Mouse (Mus musculus) stomach, embryonic 16.5 days (tissue): Measurements from ENCODE around the gene Unc93a2. TPM values are rescaled to one million over a fixed set of nuclear protein-coding genes. Genes with fewer than 3 reads are reported as not detected.
"Not testable (repeated sequence)": the region's sequence is repeated elsewhere in the genome, so short reads cannot be mapped to it uniquely, and the experiment has no call there.

ENCODE experiments used
- ATAC-seq: fragments of 200-750 bp; cut with Nextera tagmentation; 2 replicates; pipeline ENCODE4 v1.8.0; 2017; ENCODE audit warnings: moderate number of reproducible peaks, moderate TSS enrichment; ENCODE audit not compliant: insufficient read depth, low FRiP score
- H3K27ac ChIP-seq: fragments of 300-500 bp; sonication (generic); 2 replicates; pipeline ENCODE4 v1.5.1; 2014; ENCODE audit warnings: low read length
- H3K27me3 ChIP-seq: fragments of 300-500 bp; sonication (generic); 2 replicates; pipeline ENCODE4 v1.6.1; 2014; ENCODE audit warnings: low read length, control low read depth, mixed read lengths; ENCODE audit not compliant: control insufficient read depth, insufficient read depth
- H3K36me3 ChIP-seq: fragments of 300-500 bp; sonication (generic); 2 replicates; pipeline ENCODE4 v1.6.1; 2014; ENCODE audit warnings: low read length; ENCODE audit not compliant: control insufficient read depth, insufficient read depth
- H3K4me1 ChIP-seq: fragments of 300-500 bp; sonication (generic); 2 replicates; pipeline ENCODE4 v1.6.1; 2014; ENCODE audit warnings: low read length, control low read depth, mixed read lengths; ENCODE audit not compliant: control insufficient read depth, insufficient read depth
- H3K4me2 ChIP-seq: fragments of 300-500 bp; sonication (generic); 2 replicates; pipeline ENCODE4 v1.6.1; 2014; ENCODE audit warnings: low read depth, low read length, mixed read lengths
- H3K4me3 ChIP-seq: fragments of 300-500 bp; sonication (generic); replicated peaks from 2 replicates; pipeline ENCODE4 v1.5.1; 2014; ENCODE audit warnings: mild to moderate bottlenecking, low read length
- H3K9ac ChIP-seq: fragments of 300-500 bp; sonication (generic); 2 replicates; pipeline ENCODE4 v1.6.1; 2014; ENCODE audit warnings: low read length
- H3K9me3 ChIP-seq: fragments of 300-500 bp; sonication (generic); replicated peaks from 2 replicates; pipeline ENCODE4 v1.6.1; 2016; ENCODE audit warnings: low read length, control low read depth; ENCODE audit not compliant: control insufficient read depth
- WGBS: fragments of 180-500 bp; shearing (Covaris S2); extraction: QIAGEN DNeasy Blood & Tissue Kit; methylation state at CpG from one replicate; pipeline ENCODE4 v1.1.7; 2014; 5-methylcytosine and 5-hydroxymethylcytosine counted together
- polyA plus RNA-seq: library from polyadenylated mRNA; unstranded; fragments of >200 nt; fragmentation: Nextera tagmentation; extraction: Ambion mirVana; gene quantifications from 2 replicates; pipeline ENCODE4 v1.2.1, GENCODE M21; 2015

Gene Unc93a2
- polyA plus RNA-seq, 1 experiment from 2014 or later, result not detected

GRCm38 (mm10) chr17:7396288-7396687 is 11.0 kb upstream of the Unc93a2 start:
- not testable (repeated sequence) for H3K4me2 ChIP-seq, ATAC-seq, H3K9ac ChIP-seq, H3K27ac ChIP-seq, H3K9me3 ChIP-seq, H3K4me3 ChIP-seq, H3K27me3 ChIP-seq, H3K4me1 ChIP-seq, H3K36me3 ChIP-seq
- no CpG with 5 or more reads among the region's 2 CpGs for WGBS

GRCm38 (mm10) chr17:7395671-7396070 is 10.4 kb upstream of the Unc93a2 start:
- H3K36me3 ChIP-seq, H3K4me3 ChIP-seq, H3K27ac ChIP-seq, H3K27me3 ChIP-seq, H3K4me2 ChIP-seq, ATAC-seq, H3K4me1 ChIP-seq, H3K9me3 ChIP-seq, H3K9ac ChIP-seq: not testable (repeated sequence)
- 87% methylated on average over 6 of the region's 8 CpGs for WGBS

- H3K4me3 ChIP-seq, H3K27ac ChIP-seq, ATAC-seq, H3K9me3 ChIP-seq, H3K27me3 ChIP-seq, H3K4me2 ChIP-seq, H3K36me3 ChIP-seq, H3K4me1 ChIP-seq, H3K9ac ChIP-seq: not testable (repeated sequence)
- 82% methylated on average over 7 of the region's 7 CpGs for WGBS
Observed at GRCm38 (mm10) chr17:7395116-7395515, 9.9 kb upstream of the Unc93a2 start.

GRCm38 (mm10) chr17:7389898-7390297 is 4.6 kb upstream of the Unc93a2 start:
- H3K4me1 ChIP-seq, H3K4me2 ChIP-seq, H3K9me3 ChIP-seq, H3K36me3 ChIP-seq, H3K27ac ChIP-seq, ATAC-seq, H3K4me3 ChIP-seq, H3K9ac ChIP-seq, H3K27me3 ChIP-seq: not testable (repeated sequence)
- WGBS, result 63% methylated on average over 7 of the region's 7 CpGs

- not testable (repeated sequence) for H3K27me3 ChIP-seq, H3K36me3 ChIP-seq, H3K4me1 ChIP-seq, ATAC-seq, H3K9ac ChIP-seq, H3K27ac ChIP-seq, H3K4me3 ChIP-seq, H3K9me3 ChIP-seq, H3K4me2 ChIP-seq
- 69% methylated on average over 6 of the region's 8 CpGs for WGBS
Observed at GRCm38 (mm10) chr17:7388958-7389356, 3.7 kb upstream of the Unc93a2 start.

DNA sequence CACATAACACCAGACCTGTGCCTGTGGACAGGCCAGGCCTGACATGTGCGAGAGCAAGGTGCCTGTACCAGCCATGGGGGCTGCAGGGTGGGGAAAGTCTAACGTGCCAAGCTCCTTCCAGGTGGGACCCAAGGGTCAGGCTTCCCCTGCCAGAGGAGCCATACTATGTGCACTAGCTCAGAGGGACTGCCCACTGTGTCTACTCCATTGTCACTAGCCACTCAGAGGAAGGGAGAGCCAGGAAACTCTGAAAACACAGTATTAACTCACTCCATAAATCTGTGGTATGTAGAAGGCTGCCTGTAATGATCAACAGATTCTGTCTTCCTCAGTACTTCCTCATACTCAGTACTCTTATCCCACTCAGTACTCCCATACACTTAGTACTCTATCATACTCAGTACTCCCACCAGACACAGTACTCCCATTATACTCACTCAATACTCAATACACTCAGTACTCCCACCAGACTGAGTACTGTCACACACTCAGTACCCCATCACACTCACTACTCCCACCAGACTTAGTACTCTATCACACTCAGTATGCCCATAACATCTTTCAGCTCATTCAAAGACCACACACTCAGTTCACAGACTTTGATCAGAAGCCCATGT is 3.2 kb upstream of the Unc93a2 start:
- H3K9me3 ChIP-seq, H3K9ac ChIP-seq, H3K36me3 ChIP-seq, H3K4me2 ChIP-seq, H3K27ac ChIP-seq, H3K4me3 ChIP-seq, ATAC-seq, H3K4me1 ChIP-seq, H3K27me3 ChIP-seq: not testable (repeated sequence)
- WGBS, result no CpG with 5 or more reads among the region's 2 CpGs

DNA sequence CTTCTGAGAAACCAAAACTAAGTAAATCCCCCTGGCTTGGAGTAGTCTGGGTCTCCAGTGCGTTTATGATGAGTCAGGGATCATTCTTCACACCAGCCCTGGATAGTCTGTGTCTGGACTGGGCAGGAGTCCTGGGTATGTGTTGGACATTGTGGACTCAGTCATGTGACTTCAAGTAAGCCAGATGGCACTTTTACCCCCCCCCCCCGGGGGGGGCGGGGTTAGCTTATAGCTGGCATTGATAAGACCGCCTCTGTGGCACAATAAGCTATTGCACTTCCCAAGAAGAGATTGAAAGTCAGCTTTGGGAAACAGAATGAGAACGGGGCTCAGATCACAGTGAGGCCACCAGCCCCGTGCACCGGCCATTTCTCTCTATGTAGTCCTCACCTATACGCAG is 752 bp upstream of the Unc93a2 start:
- not testable (repeated sequence) for ATAC-seq, H3K9ac ChIP-seq, H3K27me3 ChIP-seq, H3K27ac ChIP-seq, H3K4me1 ChIP-seq, H3K36me3 ChIP-seq, H3K4me2 ChIP-seq, H3K4me3 ChIP-seq, H3K9me3 ChIP-seq
- 65% methylated on average over 8 of the region's 8 CpGs for WGBS

GRCm38 (mm10) chr17:7383167-7384143 is 1.8 kb downstream of the Unc93a2 start:
- 78% methylated on average over 11 of the region's 13 CpGs for WGBS
- not testable (repeated sequence) for H3K9ac ChIP-seq, H3K9me3 ChIP-seq, H3K4me2 ChIP-seq, H3K4me1 ChIP-seq, ATAC-seq, H3K27me3 ChIP-seq, H3K36me3 ChIP-seq, H3K27ac ChIP-seq, H3K4me3 ChIP-seq

- 81% methylated on average over 1 of the region's 3 CpGs for WGBS
- not testable (repeated sequence) for H3K27me3 ChIP-seq, H3K36me3 ChIP-seq, H3K4me3 ChIP-seq, ATAC-seq, H3K27ac ChIP-seq, H3K4me2 ChIP-seq, H3K9me3 ChIP-seq, H3K4me1 ChIP-seq, H3K9ac ChIP-seq
Observed at GRCm38 (mm10) chr17:7382711-7383110, 2.6 kb downstream of the Unc93a2 start.
